Mouse (Mus musculus) lung, embryonic 15.5 days (tissue): Measurements from ENCODE around the gene Lix1. TPM values are rescaled to one million over a fixed set of nuclear protein-coding genes. Genes with fewer than 3 reads are reported as not detected.
A peak's percentile ranks its signal among the peaks of the same experiment; 100 is the strongest.

ENCODE experiments used
- ATAC-seq: fragments of 200-750 bp; cut with Nextera tagmentation; 2 replicates; pipeline ENCODE4 v1.8.0; 2017; ENCODE audit warnings: moderate number of reproducible peaks, borderline replicate concordance; ENCODE audit not compliant: low FRiP score, low TSS enrichment; ENCODE audit errors: extremely low read depth
- H3K27ac ChIP-seq: fragments of 300-500 bp; sonication (generic); 2 replicates; pipeline ENCODE4 v1.5.1; 2015; ENCODE audit warnings: moderate library complexity, mild to moderate bottlenecking, inconsistent platforms
- H3K27me3 ChIP-seq: fragments of 300-500 bp; sonication (generic); 2 replicates; pipeline ENCODE4 v1.6.1; 2015; ENCODE audit warnings: inconsistent platforms
- H3K36me3 ChIP-seq: fragments of 300-500 bp; sonication (generic); 2 replicates; pipeline ENCODE4 v1.6.1; 2015; ENCODE audit warnings: inconsistent platforms
- H3K4me1 ChIP-seq: fragments of 300-500 bp; sonication (generic); 2 replicates; pipeline ENCODE4 v1.6.1; 2015; ENCODE audit warnings: inconsistent platforms
- H3K4me2 ChIP-seq: fragments of 300-500 bp; sonication (generic); 2 replicates; pipeline ENCODE4 v1.6.1; 2015; ENCODE audit warnings: inconsistent platforms, mild to moderate bottlenecking, moderate library complexity
- H3K4me3 ChIP-seq: fragments of 300-500 bp; sonication (generic); 2 replicates; pipeline ENCODE4 v1.5.1; 2015; ENCODE audit warnings: mild to moderate bottlenecking, inconsistent platforms
- H3K9ac ChIP-seq: fragments of 300-500 bp; sonication (generic); 2 replicates; pipeline ENCODE4 v1.6.1; 2015; ENCODE audit warnings: inconsistent platforms
- H3K9me3 ChIP-seq: fragments of 300-500 bp; sonication (generic); 2 replicates; pipeline ENCODE4 v1.6.1; 2016; ENCODE audit warnings: inconsistent platforms
- WGBS: fragments of 180-500 bp; shearing (Covaris S2); methylation state at CpG from one replicate; pipeline ENCODE4 v1.1.7; 2015; 5-methylcytosine and 5-hydroxymethylcytosine counted together
- polyA plus RNA-seq: library from polyadenylated mRNA; unstranded; fragments of >200 nt; fragmentation: Nextera tagmentation; extraction: Ambion mirVana; gene quantifications from 2 replicates; pipeline ENCODE4 v1.2.1, GENCODE M21; 2015

The Lix1 gene
- polyA plus RNA-seq, 1 experiment from 2014 or later: 1.1 TPM

DNA sequence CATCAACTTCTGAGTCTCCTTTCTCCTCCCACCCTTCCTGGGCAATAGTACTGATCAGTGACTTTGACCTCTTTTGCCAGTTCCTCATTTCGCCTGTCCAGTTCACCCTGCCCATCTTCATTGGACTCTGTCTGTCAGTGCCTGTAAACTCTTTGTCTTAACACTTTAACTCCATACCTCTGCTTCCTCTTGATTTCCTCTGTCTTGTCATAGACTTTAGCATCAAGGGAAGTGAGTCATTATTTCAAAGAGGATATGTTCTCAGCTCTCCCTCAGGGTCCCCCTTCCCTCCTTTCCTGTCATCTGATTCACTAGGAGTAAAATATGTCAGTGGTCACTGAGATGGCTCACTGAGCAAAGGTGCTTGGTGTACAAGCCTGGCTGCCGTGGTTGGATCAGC is 3.8 kb upstream of the Lix1 start:
- H3K36me3 ChIP-seq: peaks cover 8% of the 10 kb centered on the region; the same call in 1 of the 2 replicates
- H3K4me3 ChIP-seq: no peak overlapping the region
- H3K27ac ChIP-seq: no peak overlapping the region
- no peak overlapping the region for H3K4me2 ChIP-seq
- H3K9ac ChIP-seq: no peak overlapping the region
- H3K4me1 ChIP-seq: 0 out of 2 replicates have a peak, but pooled peaks cover 3% of the 10 kb centered on the region
- no peaks in the 10 kb centered on the region for H3K27me3 ChIP-seq
- no peak for ATAC-seq
- WGBS: 66% methylated on average over 2 of the region's 2 CpGs
- H3K9me3 ChIP-seq: no peaks in the 10 kb centered on the region

DNA sequence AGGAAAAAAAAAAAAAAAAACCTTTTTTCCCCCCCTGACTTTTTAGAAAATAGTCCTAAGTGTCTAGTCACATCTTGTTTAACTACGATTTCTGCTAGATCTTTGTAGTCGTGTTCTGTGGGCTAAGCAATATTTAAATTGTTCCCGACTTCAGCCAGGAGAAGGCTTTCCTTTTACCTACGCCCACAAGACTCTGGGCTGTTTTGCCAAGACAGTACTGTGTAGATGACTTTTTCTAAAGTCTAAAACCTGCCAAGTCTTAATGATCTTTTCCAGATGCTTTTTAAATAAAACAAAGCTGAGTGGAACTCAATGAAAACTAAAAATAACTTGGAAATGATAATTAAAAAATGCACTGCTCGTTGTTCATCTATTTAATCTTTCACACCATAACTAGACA is 566 bp downstream of the Lix1 start:
- Histone ChIP-seq H3K4me3 (no peak overlapping the region), H3K27me3 (no peaks in the 10 kb centered on the region), H3K9ac (no peak overlapping the region), H3K4me2 (peak overlapping the region; percentile 33; the same call in 1 of the 2 replicates), H3K4me1 (0 out of 2 replicates have a peak, but pooled peaks cover 6% of the 10 kb centered on the region), H3K9me3 (no peaks in the 10 kb centered on the region), H3K36me3 (no peaks in the 10 kb centered on the region), H3K27ac (no peak overlapping the region)
- ATAC-seq: no peak
- WGBS: 26% methylated on average over 5 of the region's 5 CpGs

DNA sequence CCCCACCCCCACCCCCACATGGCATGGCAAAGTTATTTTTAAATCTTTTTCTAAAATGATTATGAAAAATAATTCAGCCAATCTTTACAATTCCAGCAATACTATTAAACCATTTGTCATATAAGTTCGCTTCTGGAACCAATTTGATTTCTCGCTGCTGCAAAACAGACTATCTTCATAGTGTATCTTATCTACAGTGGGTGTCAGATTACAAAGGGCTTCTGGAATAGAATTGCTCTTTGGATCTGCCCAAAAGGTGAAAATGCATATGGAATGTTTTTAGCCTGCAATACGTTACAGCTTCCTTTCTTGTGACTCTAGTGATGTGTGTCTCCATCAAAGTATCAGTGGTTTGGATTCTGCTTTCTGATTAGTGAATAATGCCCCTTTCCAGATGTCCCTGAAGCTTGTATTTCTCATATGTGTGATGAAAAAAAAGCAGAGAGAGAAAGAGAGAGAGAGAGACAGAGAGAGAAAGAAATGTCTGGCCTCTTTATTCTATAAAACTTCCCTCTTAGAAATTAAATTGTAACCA is 1.2 kb downstream of the Lix1 start:
- Histone ChIP-seq H3K27ac (no peak overlapping the region), H3K9me3 (no peaks in the 10 kb centered on the region), H3K4me1 (0 out of 2 replicates have a peak, but pooled peaks cover 6% of the 10 kb centered on the region), H3K27me3 (no peaks in the 10 kb centered on the region), H3K9ac (no peak overlapping the region), H3K4me2 (no peak overlapping the region), H3K4me3 (no peak overlapping the region), H3K36me3 (no peaks in the 10 kb centered on the region)
- ATAC-seq: no peak
- WGBS: 15% methylated on average over 3 of the region's 3 CpGs

DNA sequence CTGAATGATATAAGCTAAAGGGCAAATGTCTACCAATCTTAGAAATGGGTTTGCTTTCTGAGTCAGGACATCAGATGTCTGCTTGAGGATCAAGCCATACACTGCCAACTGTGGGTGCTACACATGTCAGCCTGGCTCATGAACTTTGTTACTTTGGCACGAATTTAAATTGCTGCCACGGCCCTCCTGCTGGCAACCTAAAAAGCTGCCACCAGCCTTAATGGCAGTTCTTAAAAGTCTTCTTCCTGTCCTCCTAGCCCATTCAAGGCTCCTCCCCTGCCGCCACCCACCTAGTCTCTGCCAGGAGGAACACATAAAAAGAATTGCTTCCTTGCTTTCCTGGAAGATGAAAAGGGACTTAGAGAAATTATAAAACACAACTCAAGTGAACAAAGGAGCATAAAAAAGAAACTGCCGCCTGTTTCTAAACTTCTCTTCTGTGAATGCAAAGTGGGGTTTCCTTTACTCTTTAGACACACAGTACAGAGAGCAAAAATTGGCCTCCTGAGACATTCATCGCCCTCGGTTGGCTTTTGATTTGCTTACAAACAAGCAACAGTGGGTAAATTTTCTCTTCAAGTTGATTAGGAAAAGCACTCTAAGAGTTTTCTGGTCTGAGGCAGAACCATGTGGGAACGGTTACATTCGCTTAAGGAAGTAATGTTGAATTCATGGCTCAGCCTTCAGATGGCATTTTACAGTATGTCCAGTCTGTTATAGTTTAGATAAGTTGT is 2.5 kb downstream of the Lix1 start:
- no peak overlapping the region for H3K9ac ChIP-seq
- H3K4me2 ChIP-seq: no peak overlapping the region
- 49% methylated on average over 8 of the region's 8 CpGs for WGBS
- no peak overlapping the region for H3K4me3 ChIP-seq
- H3K4me1 ChIP-seq: peaks cover 8% of the 10 kb centered on the region; the same call in 1 of the 2 replicates
- H3K27ac ChIP-seq: no peak overlapping the region
- H3K27me3 ChIP-seq: no peaks in the 10 kb centered on the region
- no peak for ATAC-seq
- no peaks in the 10 kb centered on the region for H3K36me3 ChIP-seq
- no peaks in the 10 kb centered on the region for H3K9me3 ChIP-seq

DNA sequence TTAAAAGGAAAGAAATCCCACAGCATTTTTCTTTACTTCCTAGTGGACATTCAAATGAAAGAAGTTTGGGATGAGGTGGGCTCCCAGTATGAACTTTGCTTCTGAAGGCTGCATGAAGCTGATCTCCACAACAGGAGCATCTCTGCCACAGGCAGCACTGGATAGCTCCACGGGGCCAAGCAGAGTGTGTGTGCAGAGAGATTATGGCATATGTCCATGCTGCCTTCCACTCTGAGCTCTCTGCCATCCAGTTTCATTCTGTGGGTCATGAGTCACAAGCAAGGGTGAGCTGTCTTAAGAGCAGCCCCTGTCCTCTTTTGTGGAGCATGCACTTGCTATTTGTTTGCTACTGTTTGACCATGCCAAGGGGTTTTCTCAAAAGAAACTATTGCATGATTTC is 3.1 kb downstream of the Lix1 start:
- 38% methylated on average over 1 of the region's 1 CpGs for WGBS
- Histone ChIP-seq H3K4me1 (peaks cover 8% of the 10 kb centered on the region; the same call in 1 of the 2 replicates), H3K4me2 (no peak overlapping the region), H3K9me3 (no peaks in the 10 kb centered on the region), H3K4me3 (no peak overlapping the region), H3K9ac (no peak overlapping the region), H3K36me3 (no peaks in the 10 kb centered on the region), H3K27ac (no peak overlapping the region), H3K27me3 (no peaks in the 10 kb centered on the region)
- ATAC-seq: no peak

DNA sequence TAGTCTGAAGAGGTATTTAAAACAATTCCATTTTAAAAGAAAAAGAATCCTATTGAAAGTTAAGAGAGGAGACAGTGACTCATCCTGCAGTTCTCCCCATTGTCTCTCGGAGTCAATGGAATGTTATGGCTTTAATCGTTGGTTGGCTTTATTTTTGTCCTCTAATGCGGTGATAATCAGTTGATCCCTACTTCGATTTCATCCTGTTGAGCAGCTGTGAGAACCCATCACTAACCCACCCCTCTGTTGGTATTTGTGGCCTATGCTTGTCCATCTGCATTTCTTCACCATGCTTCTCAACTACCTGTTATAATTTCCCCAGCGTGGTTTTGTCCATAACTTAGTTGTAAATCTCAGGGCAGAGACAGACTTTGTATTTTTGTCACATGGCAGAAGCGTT is 5.7 kb downstream of the Lix1 start:
- H3K4me2 ChIP-seq: no peak overlapping the region
- no peak overlapping the region for H3K4me3 ChIP-seq
- H3K4me1 ChIP-seq: peaks cover 5% of the 10 kb centered on the region; the same call in 1 of the 2 replicates
- no peak for ATAC-seq
- no peaks in the 10 kb centered on the region for H3K27me3 ChIP-seq
- WGBS: 64% methylated on average over 6 of the region's 6 CpGs
- H3K36me3 ChIP-seq: no peaks in the 10 kb centered on the region
- no peaks in the 10 kb centered on the region for H3K9me3 ChIP-seq
- no peak overlapping the region for H3K9ac ChIP-seq
- no peak overlapping the region for H3K27ac ChIP-seq

DNA sequence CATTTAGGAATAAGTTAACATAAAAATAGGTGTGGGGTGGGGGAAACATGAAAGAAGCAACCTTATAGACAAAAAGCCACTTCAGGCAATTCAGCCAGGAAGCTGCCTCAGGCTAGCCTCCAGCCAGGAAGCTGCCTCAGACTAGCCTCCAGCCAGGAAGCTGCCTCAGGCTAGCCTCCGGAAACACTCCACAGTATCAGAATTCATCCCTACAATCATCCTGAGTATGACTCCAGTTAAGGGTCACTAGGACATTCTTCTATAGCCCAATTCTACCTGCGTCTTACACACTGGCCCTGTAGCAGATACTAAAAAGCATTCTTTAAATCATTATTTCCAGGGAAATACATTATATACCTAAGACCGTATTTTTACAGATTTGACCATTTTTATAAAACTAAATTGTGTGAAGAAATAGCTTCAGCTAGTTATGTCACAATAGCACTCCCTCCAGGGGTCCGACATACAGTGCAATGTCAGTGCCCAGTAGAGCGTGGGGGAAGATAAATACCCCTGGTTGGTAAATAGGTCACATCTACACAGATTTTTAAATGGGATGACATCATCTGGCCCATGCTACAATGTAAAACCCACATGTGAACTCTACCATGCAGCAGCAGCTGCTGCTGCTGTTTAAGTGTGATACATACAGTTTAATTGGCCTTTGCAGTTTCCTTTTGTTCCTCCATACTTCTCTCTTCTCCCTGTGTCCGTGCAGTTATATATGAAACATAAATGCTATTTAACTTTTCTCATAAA is 6.4 kb downstream of the Lix1 start:
- Histone ChIP-seq H3K4me1 (peaks cover 5% of the 10 kb centered on the region; the same call in 1 of the 2 replicates), H3K27me3 (no peaks in the 10 kb centered on the region), H3K36me3 (no peaks in the 10 kb centered on the region), H3K4me2 (no peak overlapping the region), H3K27ac (no peak overlapping the region), H3K9me3 (no peaks in the 10 kb centered on the region), H3K4me3 (no peak overlapping the region), H3K9ac (no peak overlapping the region)
- no peak for ATAC-seq
- 76% methylated on average over 6 of the region's 6 CpGs for WGBS

DNA sequence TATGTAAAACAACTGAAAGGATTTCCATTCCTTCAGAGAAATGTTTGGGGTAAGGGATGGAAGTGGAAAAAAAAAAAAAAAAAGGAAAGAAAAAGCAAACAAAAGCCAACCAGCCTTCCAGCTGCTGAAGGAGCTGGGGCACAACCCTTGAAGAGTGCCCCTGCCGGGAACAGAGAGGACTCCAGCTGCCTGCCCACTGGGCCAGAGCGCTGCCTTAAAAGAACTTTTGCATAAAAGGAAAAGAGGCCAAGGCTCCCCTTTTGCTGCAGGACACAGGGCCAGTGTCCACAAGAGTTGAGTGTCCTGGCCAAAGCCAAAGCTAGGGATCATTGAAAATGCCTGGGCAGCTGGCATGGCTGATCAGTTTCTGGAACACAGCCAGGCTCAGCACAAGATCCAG is 7.1 kb downstream of the Lix1 start:
- H3K36me3 ChIP-seq: no peaks in the 10 kb centered on the region
- H3K9ac ChIP-seq: no peak overlapping the region
- H3K4me1 ChIP-seq: peaks cover 5% of the 10 kb centered on the region; the same call in 1 of the 2 replicates
- 17% methylated on average over 2 of the region's 2 CpGs for WGBS
- H3K4me3 ChIP-seq: no peak overlapping the region
- H3K27me3 ChIP-seq: no peaks in the 10 kb centered on the region
- ATAC-seq: no peak
- H3K9me3 ChIP-seq: no peaks in the 10 kb centered on the region
- H3K27ac ChIP-seq: no peak overlapping the region
- H3K4me2 ChIP-seq: no peak overlapping the region

DNA sequence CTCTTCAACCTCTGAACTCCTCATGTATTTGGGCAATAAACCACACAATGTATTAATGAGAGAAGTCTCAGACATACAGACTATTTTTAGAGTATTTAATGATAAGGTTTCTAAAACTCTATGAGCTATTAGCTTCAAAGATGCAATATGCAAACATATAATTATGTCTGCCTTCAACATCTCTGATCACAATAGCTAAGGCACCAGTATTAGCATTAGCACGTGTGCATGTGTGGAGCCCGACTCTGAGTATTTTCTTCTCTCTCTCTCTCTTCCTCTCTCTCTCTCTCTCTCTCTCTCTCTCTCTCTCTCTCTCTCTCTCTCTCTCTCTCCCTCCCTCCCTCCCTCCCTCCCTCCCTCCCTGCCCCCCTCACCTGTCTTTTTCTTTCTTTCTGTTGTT is 9.0 kb downstream of the Lix1 start:
- Histone ChIP-seq H3K4me3 (no peak overlapping the region), H3K36me3 (no peaks in the 10 kb centered on the region)
- WGBS: 82% methylated on average over 2 of the region's 2 CpGs

DNA sequence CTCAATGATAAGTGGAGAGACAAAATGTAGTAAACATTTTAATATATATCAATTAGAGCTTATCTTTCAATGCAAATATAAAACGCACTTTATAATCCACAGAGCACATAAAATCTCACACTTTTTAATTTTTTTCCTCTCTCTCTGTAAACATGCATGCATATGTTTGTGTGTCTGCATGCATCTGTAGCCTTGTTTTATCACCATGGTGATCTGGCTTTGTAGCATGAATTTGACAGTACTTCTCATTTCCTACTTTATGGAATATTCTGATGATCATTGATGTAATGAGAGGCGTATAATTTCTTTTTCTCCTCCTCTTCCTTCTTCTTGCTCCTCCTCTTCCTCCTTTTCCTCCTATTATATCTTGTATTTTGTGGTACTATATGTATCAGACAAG is 9.7 kb downstream of the Lix1 start:
- H3K4me3 ChIP-seq: no peak overlapping the region
- no peaks in the 10 kb centered on the region for H3K36me3 ChIP-seq
- no peak overlapping the region for H3K27ac ChIP-seq
- ATAC-seq: no peak
- WGBS: 74% methylated on average over 2 of the region's 2 CpGs
- peaks cover 3% of the 10 kb centered on the region; the same call in 1 of the 2 replicates for H3K4me1 ChIP-seq
- H3K9me3 ChIP-seq: no peaks in the 10 kb centered on the region
- no peaks in the 10 kb centered on the region for H3K27me3 ChIP-seq
- no peak overlapping the region for H3K4me2 ChIP-seq
- no peak overlapping the region for H3K9ac ChIP-seq

More for the DNA sequence above, 9.0 kb downstream of the Lix1 start:
- Histone ChIP-seq H3K27ac (no peak overlapping the region), H3K27me3 (no peaks in the 10 kb centered on the region), H3K4me2 (no peak overlapping the region), H3K4me1 (peaks cover 3% of the 10 kb centered on the region; the same call in 1 of the 2 replicates), H3K9me3 (no peaks in the 10 kb centered on the region), H3K9ac (no peak overlapping the region)
- ATAC-seq: no peak

DNA sequence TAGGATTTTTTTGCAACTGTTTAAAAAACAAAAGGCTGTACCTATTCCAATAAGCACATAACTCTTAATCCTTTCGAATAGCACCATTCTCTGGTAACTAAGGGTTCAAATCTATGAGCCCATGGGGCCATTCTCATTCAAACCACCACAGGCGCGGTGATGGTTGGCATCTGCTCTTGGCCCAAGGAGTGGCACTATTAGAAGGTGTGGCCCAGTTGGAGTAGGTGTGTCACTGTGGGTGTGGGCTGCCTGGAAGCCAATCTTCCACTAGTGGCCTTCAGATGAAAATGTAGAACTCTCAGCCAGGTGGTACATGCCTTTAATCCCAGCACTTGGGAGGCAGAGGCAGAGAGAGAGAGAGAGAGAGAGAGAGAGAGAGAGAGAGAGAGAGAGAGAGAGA is 11.7 kb downstream of the Lix1 start:
- Histone ChIP-seq H3K9me3 (no peaks in the 10 kb centered on the region), H3K36me3 (no peaks in the 10 kb centered on the region), H3K4me1 (peaks cover 3% of the 10 kb centered on the region; the same call in 1 of the 2 replicates), H3K27me3 (no peaks in the 10 kb centered on the region), H3K4me3 (no peak overlapping the region), H3K4me2 (no peak overlapping the region), H3K27ac (no peak overlapping the region), H3K9ac (no peak overlapping the region)
- no peak for ATAC-seq
- 93% methylated on average over 3 of the region's 3 CpGs for WGBS
